Mouse (Mus musculus) testis, adult 2 months (tissue): ENCODE measurements at regions not wholly inside any gene's neighbourhood (a gene's known extent, or its start where the extent isn't known, plus 50 kb on each side); places are given as distances from the start of the nearest gene placed in this dataset.

Source experiments
- CTCF ChIP-seq: fragments of 200-500 bp; IDR thresholded peaks from 2 replicates; pipeline ENCODE4 v1.5.1; 2012; ENCODE audit warnings: low read depth, mild to moderate bottlenecking, inconsistent platforms, low read length, moderate library complexity; ENCODE audit not compliant: control insufficient read depth, insufficient read depth, insufficient replicate concordance
- POLR2A ChIP-seq: fragments of 200-500 bp; IDR thresholded peaks from 2 replicates; pipeline ENCODE4 v1.6.1; 2012; ENCODE audit warnings: low read depth, mild to moderate bottlenecking, inconsistent platforms, low read length, moderate library complexity; ENCODE audit not compliant: control insufficient read depth

DNA sequence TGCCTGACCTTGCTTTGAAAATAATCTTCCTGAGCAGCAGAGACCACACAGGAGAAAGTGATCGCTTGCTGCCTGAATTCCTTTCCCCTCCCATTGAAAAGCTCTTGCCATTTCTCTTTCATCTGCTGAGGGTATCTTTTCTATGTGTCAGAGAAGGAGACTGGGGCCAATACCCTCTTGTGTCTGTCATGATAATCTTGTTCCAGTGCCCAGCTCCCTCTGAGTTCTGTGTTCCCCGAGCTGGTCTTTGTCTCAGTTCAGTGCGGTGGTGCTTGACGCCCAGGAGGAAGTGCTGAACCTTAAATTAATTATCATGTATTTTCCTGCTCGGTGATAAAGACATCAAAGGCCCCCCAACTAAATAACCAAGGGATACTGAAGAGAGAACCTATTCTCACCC, 475.4 kb downstream of the Fgf9 start:
- TF ChIP-seq CTCF (no peak), POLR2A (no peak)
